Mouse (Mus musculus): ENCODE results near the gene Sdk2. TPM values are rescaled to one million over a fixed set of nuclear protein-coding genes. Genes with fewer than 3 reads are reported as not detected.

Gene Sdk2
- total and polyA plus RNA-seq, 3 experiments: 0.13 TPM; not detected in 2

- no peaks in the 10 kb centered on the region for H3K9me3 ChIP-seq (replicated peaks; ENCODE audit: insufficient read depth, low read length)
- no peak for DNase-seq (ENCODE audit: low read depth, low spot score)
- TF ChIP-seq E2F4 (IDR thresholded peaks at IDR 0.05; ENCODE audit: borderline replicate concordance, low read depth, low read length): no peak
- TF ChIP-seq USF2 (IDR thresholded peaks at IDR 0.05; ENCODE audit: borderline replicate concordance in 1 of 2, insufficient read depth in 1 of 2, low read depth in 1 of 2, low read length in 2 of 2): no peak
- no peak for TF ChIP-seq TBP (IDR thresholded peaks at IDR 0.05; ENCODE audit: low read depth, low read length)
- no peak for TF ChIP-seq USF1 (IDR thresholded peaks at IDR 0.05; ENCODE audit: low read depth, low read length)
- no peak for TF ChIP-seq TAL1 (IDR thresholded peaks at IDR 0.05; ENCODE audit: low read length)
- H3K27ac ChIP-seq (ENCODE audit: control insufficient read depth, low read depth, low read length): no peak overlapping the region
- H3K9ac ChIP-seq (ENCODE audit: control insufficient read depth, low read depth, low read length, poor library complexity, severe bottlenecking): no peak overlapping the region
- no peak overlapping the region for H3K4me3 ChIP-seq (ENCODE audit: control insufficient read depth in 1 of 2, insufficient read depth in 1 of 2, low read depth in 2 of 2, low read length in 2 of 2)
- no peaks in the 10 kb centered on the region for H3K36me3 ChIP-seq (ENCODE audit: control insufficient read depth in 1 of 2, insufficient read depth in 2 of 2, low read length in 2 of 2)
- no peaks in the 10 kb centered on the region for H3K4me1 ChIP-seq (ENCODE audit: control insufficient read depth in 1 of 2, insufficient read depth in 2 of 2, low read length in 2 of 2)
- no peaks in the 10 kb centered on the region for H3K27me3 ChIP-seq (ENCODE audit: control insufficient read depth in 1 of 2, insufficient read depth in 2 of 2, low read length in 2 of 2)
- no peaks in the 10 kb centered on the region for H3K79me2 ChIP-seq (ENCODE audit: control insufficient read depth, insufficient read depth, low read length, poor library complexity)
These were observed 138.6 kb downstream of the Sdk2 start for GRCm38 (mm10) chr11:113928291-113928690.

- Histone ChIP-seq H3K9me3 (replicated peaks; ENCODE audit: insufficient read depth, low read length) (no peaks in the 10 kb centered on the region), H3K27me3 (ENCODE audit: control insufficient read depth in 1 of 2, insufficient read depth in 2 of 2, low read length in 2 of 2) (no peaks in the 10 kb centered on the region), H3K4me1 (ENCODE audit: control insufficient read depth in 1 of 2, insufficient read depth in 2 of 2, low read length in 2 of 2) (no peaks in the 10 kb centered on the region), H3K79me2 (ENCODE audit: control insufficient read depth, insufficient read depth, low read length, poor library complexity) (no peaks in the 10 kb centered on the region), H3K4me3 (ENCODE audit: control insufficient read depth in 1 of 2, insufficient read depth in 1 of 2, low read depth in 2 of 2, low read length in 2 of 2) (no peak overlapping the region), H3K9ac (ENCODE audit: control insufficient read depth, low read depth, low read length, poor library complexity, severe bottlenecking) (no peak overlapping the region), H3K36me3 (ENCODE audit: control insufficient read depth in 1 of 2, insufficient read depth in 2 of 2, low read length in 2 of 2) (no peaks in the 10 kb centered on the region), H3K27ac (ENCODE audit: control insufficient read depth, low read depth, low read length) (no peak overlapping the region)
- TF ChIP-seq TBP (IDR thresholded peaks at IDR 0.05; ENCODE audit: low read depth, low read length) (no peak), USF1 (IDR thresholded peaks at IDR 0.05; ENCODE audit: low read depth, low read length) (no peak), USF2 (IDR thresholded peaks at IDR 0.05; ENCODE audit: borderline replicate concordance in 1 of 2, insufficient read depth in 1 of 2, low read depth in 1 of 2, low read length in 2 of 2) (no peak), CHD2 (IDR thresholded peaks at IDR 0.05; ENCODE audit: low read length) (no peak), NRF1 (IDR thresholded peaks at IDR 0.05; ENCODE audit: insufficient read depth, low read depth, low read length, poor library complexity, severe bottlenecking) (no peak), MYC (IDR thresholded peaks at IDR 0.05; ENCODE audit: low read depth, low read length) (no peak), MAFK (IDR thresholded peaks at IDR 0.05; ENCODE audit: borderline replicate concordance, low read depth, low read length) (no peak), JUND (IDR thresholded peaks at IDR 0.05; ENCODE audit: low read depth, low read length) (no peak), SIN3A (IDR thresholded peaks at IDR 0.05; ENCODE audit: low read length) (no peak)
- DNase-seq (ENCODE audit: low read depth, low spot score): no peak
These were observed 139.0 kb downstream of the Sdk2 start for GRCm38 (mm10) chr11:113927826-113928225.

GRCm38 (mm10) chr11:113927231-113927630 is 139.6 kb downstream of the Sdk2 start:
- Histone ChIP-seq H3K27me3 (ENCODE audit: control insufficient read depth in 1 of 2, insufficient read depth in 2 of 2, low read length in 2 of 2) (no peaks in the 10 kb centered on the region), H3K79me2 (ENCODE audit: control insufficient read depth, insufficient read depth, low read length, poor library complexity) (no peaks in the 10 kb centered on the region), H3K9me3 (replicated peaks; ENCODE audit: insufficient read depth, low read length) (no peaks in the 10 kb centered on the region), H3K4me3 (ENCODE audit: control insufficient read depth in 1 of 2, insufficient read depth in 1 of 2, low read depth in 2 of 2, low read length in 2 of 2) (no peak overlapping the region), H3K4me1 (ENCODE audit: control insufficient read depth in 1 of 2, insufficient read depth in 2 of 2, low read length in 2 of 2) (no peaks in the 10 kb centered on the region), H3K36me3 (ENCODE audit: control insufficient read depth in 1 of 2, insufficient read depth in 2 of 2, low read length in 2 of 2) (no peaks in the 10 kb centered on the region), H3K27ac (ENCODE audit: control insufficient read depth, low read depth, low read length) (no peak overlapping the region), H3K9ac (ENCODE audit: control insufficient read depth, low read depth, low read length, poor library complexity, severe bottlenecking) (no peak overlapping the region)
- TF ChIP-seq ZC3H11A (IDR thresholded peaks at IDR 0.05; ENCODE audit: low read depth, low read length) (no peak), TCF12 (IDR thresholded peaks at IDR 0.05; ENCODE audit: low read depth, low read length) (no peak), SIN3A (IDR thresholded peaks at IDR 0.05; ENCODE audit: low read length) (no peak), POLR2AphosphoS2 (IDR thresholded peaks at IDR 0.05; ENCODE audit: low read length) (no peak), MAZ (IDR thresholded peaks at IDR 0.05; ENCODE audit: low read depth, low read length) (no peak), USF1 (IDR thresholded peaks at IDR 0.05; ENCODE audit: low read depth, low read length) (no peak)
- DNase-seq (ENCODE audit: low read depth, low spot score): no peak
